In genomic region chr12:86947681-86948401, GRCm38 (mm10) we compare ENCODE assay signal across 8 mouse cellular contexts. TPM values are rescaled to one million over a fixed set of nuclear protein-coding genes. Genes with fewer than 3 reads are reported as not detected.
DNase-seq lines count a peak whose midpoint lies in the region; ATAC-seq and TF ChIP-seq lines count a peak whose summit lies in the region.

No protein-coding gene starts in this region.

- H3K27ac ChIP-seq in testis, adult 2 months (ENCODE audit: control insufficient read depth, insufficient read depth, low read depth, low read length): peak overlapping the region; percentile 75
- peak overlapping the region; percentile 38 for H3K27ac ChIP-seq in intestine, embryonic 16.5 days (ENCODE audit: low read length)
- H3K27ac ChIP-seq in limb, embryonic 10.5 days: peak overlapping the region; percentile 99
- H3K27ac ChIP-seq in midbrain, embryonic 11.5 days (ENCODE audit: low read depth, low read length): peak overlapping the region; percentile 99

- DNase-seq in testis, postnatal 14 days (ENCODE audit: low spot score): no peak
- DNase-seq in cerebellum, postnatal 36 days: peak; percentile 95 to 97
- peak; percentile 54 for DNase-seq in gastrocnemius, postnatal 10 days
- no peak for DNase-seq in limb, embryonic 10.5 days (ENCODE audit: low spot score)
- no peak for DNase-seq in midbrain, embryonic 11.5 days (ENCODE audit: low spot score, missing footprints)
- peak; percentile 51 for DNase-seq in urinary bladder, postnatal 25 days (ENCODE audit: low spot score)

- peak overlapping the region; percentile 95 for H3K4me3 ChIP-seq in testis, adult 2 months (ENCODE audit: control insufficient read depth, low read depth, low read length)
- H3K4me3 ChIP-seq in intestine, embryonic 16.5 days (ENCODE audit: low read length): peak overlapping the region; percentile 74
- H3K4me3 ChIP-seq in limb, embryonic 10.5 days: peak overlapping the region; percentile 82
- peak overlapping the region; percentile 76 for H3K4me3 ChIP-seq in midbrain, embryonic 11.5 days (ENCODE audit: low read depth, low read length)

- peak overlapping the region; percentile 92 for H3K4me2 ChIP-seq in intestine, embryonic 16.5 days (ENCODE audit: low read depth, low read length)
- H3K4me2 ChIP-seq in midbrain, embryonic 11.5 days: peak overlapping the region; percentile 89

- H3K9ac ChIP-seq in intestine, embryonic 16.5 days (ENCODE audit: low read depth, low read length): peak overlapping the region; percentile 75
- H3K9ac ChIP-seq in midbrain, embryonic 11.5 days (ENCODE audit: low read length): peak overlapping the region; percentile 98

- 19% methylated on average over 26 of the region's 26 CpGs for WGBS in intestine, embryonic 16.5 days
- WGBS in limb, embryonic 10.5 days: 24% methylated on average over 26 of the region's 26 CpGs
- 23% methylated on average over 26 of the region's 26 CpGs for WGBS in midbrain, embryonic 11.5 days

- no peaks in the 10 kb centered on the region for H3K9me3 ChIP-seq in intestine, embryonic 16.5 days (ENCODE audit: control insufficient read depth, low read length)
- H3K9me3 ChIP-seq in limb, embryonic 10.5 days (replicated peaks): no peaks in the 10 kb centered on the region
- H3K9me3 ChIP-seq in midbrain, embryonic 11.5 days (ENCODE audit: control insufficient read depth, low read length): no peaks in the 10 kb centered on the region

- no peak for TF ChIP-seq POLR2A in testis, adult 2 months (IDR thresholded peaks at IDR 0.05; ENCODE audit: control insufficient read depth, low read depth, low read length)

- no peaks in the 10 kb centered on the region for H3K27me3 ChIP-seq in testis, adult 2 months (ENCODE audit: control insufficient read depth, insufficient read depth, low read length)
- no peaks in the 10 kb centered on the region for H3K27me3 ChIP-seq in intestine, embryonic 16.5 days (replicated peaks; ENCODE audit: control insufficient read depth, insufficient read depth, low read length)
- H3K27me3 ChIP-seq in limb, embryonic 10.5 days (ENCODE audit: low read depth, poor library complexity, severe bottlenecking): no peaks in the 10 kb centered on the region
- H3K27me3 ChIP-seq in midbrain, embryonic 11.5 days (ENCODE audit: control insufficient read depth, insufficient read depth, low read length): no peaks in the 10 kb centered on the region

- H3K4me1 ChIP-seq in testis, adult 2 months (ENCODE audit: control insufficient read depth, insufficient read depth, low read length): peaks cover 6% of the 10 kb centered on the region
- peaks cover 18% of the 10 kb centered on the region for H3K4me1 ChIP-seq in intestine, embryonic 16.5 days (ENCODE audit: control insufficient read depth, insufficient read depth, low read length)
- peaks cover 22% of the 10 kb centered on the region for H3K4me1 ChIP-seq in limb, embryonic 10.5 days
- peaks cover 20% of the 10 kb centered on the region for H3K4me1 ChIP-seq in midbrain, embryonic 11.5 days (ENCODE audit: control insufficient read depth, insufficient read depth, low read length)

- ATAC-seq in intestine, embryonic 16.5 days: peak; percentile 37
- peak; percentile 54 for ATAC-seq in midbrain, embryonic 11.5 days (ENCODE audit: low FRiP score)

- H3K36me3 ChIP-seq in testis, adult 2 months (ENCODE audit: control insufficient read depth, insufficient read depth, low read length): no peaks in the 10 kb centered on the region
- no peaks in the 10 kb centered on the region for H3K36me3 ChIP-seq in intestine, embryonic 16.5 days (ENCODE audit: control insufficient read depth, insufficient read depth, low read length)
- H3K36me3 ChIP-seq in limb, embryonic 10.5 days: peaks cover 14% of the 10 kb centered on the region
- H3K36me3 ChIP-seq in midbrain, embryonic 11.5 days (ENCODE audit: control insufficient read depth, insufficient read depth, low read length): peaks cover 2% of the 10 kb centered on the region; the same call in 1 of the 2 replicates

- no peak for TF ChIP-seq CTCF in testis, adult 2 months (IDR thresholded peaks at IDR 0.05; ENCODE audit: control insufficient read depth, insufficient read depth, insufficient replicate concordance, low read depth, low read length)

RNA-seq across cellular contexts. Expression of gene Cipc, which starts 1.0 kb away (rescaled TPM):
- 42.7 and 45.6 TPM in 2 replicates for polyA plus RNA-seq in testis, adult 2 months (2012; rRNA removed)
- 10 to 100 TPM; 17.5 to 22.8 TPM for total RNA-seq in gastrocnemius, postnatal 10 days (2021)
- polyA plus RNA-seq in intestine, embryonic 16.5 days (2015; fragmentation: Nextera tagmentation; extraction: Ambion mirVana): 7.9 and 9.5 TPM in 2 replicates
- 31.8 and 37.7 TPM in 2 replicates for polyA plus RNA-seq in limb, embryonic 10.5 days (2016; fragmentation: Nextera tagmentation; extraction: Ambion mirVana)
- 37.9 and 38.4 TPM in 2 replicates for polyA plus RNA-seq in midbrain, embryonic 11.5 days (2014; fragmentation: Nextera tagmentation; extraction: Ambion mirVana)

RNA-seq across cellular contexts. Expression of gene Zdhhc22, which starts 42.4 kb away (rescaled TPM):
- not detected in 2 replicates for polyA plus RNA-seq in testis, adult 2 months (2012; rRNA removed)
- not detected for total RNA-seq in gastrocnemius, postnatal 10 days (2021)
- polyA plus RNA-seq in intestine, embryonic 16.5 days (2015; fragmentation: Nextera tagmentation; extraction: Ambion mirVana): 0.23 and 0.28 TPM in 2 replicates
- polyA plus RNA-seq in limb, embryonic 10.5 days (2016; fragmentation: Nextera tagmentation; extraction: Ambion mirVana): 0.04 TPM in 2 replicates
- 0.41 and 0.51 TPM in 2 replicates for polyA plus RNA-seq in midbrain, embryonic 11.5 days (2014; fragmentation: Nextera tagmentation; extraction: Ambion mirVana)

Comparison
In these comparisons a context has a peak if more than half of its experiments do, and no peak if none do; other contexts are left out.
1. H3K27ac ChIP-seq: peak in every context shown above with its lines; median percentile 99 in limb, embryonic 10.5 days; 99 in midbrain, embryonic 11.5 days; 75 in testis, adult 2 months; 38 in intestine, embryonic 16.5 days.
2. DNase-seq: peak in cerebellum, postnatal 36 days (2 of 2), gastrocnemius, postnatal 10 days (single experiment) and urinary bladder, postnatal 25 days (single experiment); none in testis, postnatal 14 days (single experiment), limb, embryonic 10.5 days (single experiment) and midbrain, embryonic 11.5 days (single experiment).
3. Peak in every context shown above with its lines, with median percentiles within 50 percentile points of each other: H3K4me3 ChIP-seq.